Mouse (Mus musculus) cerebellum, adult 2 months (tissue): Measurements from ENCODE around the gene Sfxn2.

Experiments used
- CTCF ChIP-seq: fragments of 200-500 bp; IDR thresholded peaks from 2 replicates; pipeline ENCODE4 v1.5.1; 2011; ENCODE audit warnings: low read depth, mild to moderate bottlenecking, control low read depth, low read length, moderate library complexity, borderline replicate concordance; ENCODE audit not compliant: insufficient read depth
- POLR2A ChIP-seq: fragments of 200-500 bp; IDR thresholded peaks from 2 replicates; pipeline ENCODE4 v1.6.1; 2011; ENCODE audit warnings: low read length, control low read depth, borderline replicate concordance; ENCODE audit not compliant: insufficient read depth

DNA sequence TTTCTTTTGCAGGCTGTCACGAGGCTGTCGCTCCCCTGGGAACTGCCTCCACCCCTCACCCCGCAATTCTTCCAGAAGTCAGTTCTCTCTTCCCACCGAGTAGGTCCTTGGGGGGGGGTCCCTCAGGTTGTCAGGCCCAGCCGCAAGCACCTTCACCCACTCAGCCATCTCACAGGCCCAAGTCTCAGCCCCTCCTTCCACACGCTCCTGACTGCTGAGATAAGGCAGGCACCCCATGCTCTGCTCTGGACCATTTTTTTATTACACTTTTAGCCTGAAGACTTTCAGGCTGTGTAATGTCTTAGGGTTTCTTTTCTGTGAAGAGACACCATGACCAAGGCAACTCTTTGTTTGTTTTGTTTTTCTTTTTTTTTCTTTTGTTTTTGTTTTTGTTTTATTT is 64.4 kb downstream of the Sfxn2 start:
- no peak for TF ChIP-seq CTCF
- no peak for TF ChIP-seq POLR2A
